Mouse (Mus musculus) intestine, postnatal 0 days (tissue): ENCODE data around the gene Nup214. TPM values are rescaled to one million over a fixed set of nuclear protein-coding genes. Genes with fewer than 3 reads are reported as not detected.

Experiments
- ATAC-seq: fragments of 200-750 bp; cut with Nextera tagmentation; 2 replicates; pipeline ENCODE4 v1.8.0; 2017; ENCODE audit warnings: mild to moderate bottlenecking, moderate TSS enrichment, moderate library complexity
- H3K27ac ChIP-seq: fragments of 300-500 bp; sonication (generic); 2 replicates; pipeline ENCODE4 v1.5.1; 2014; ENCODE audit warnings: mild to moderate bottlenecking, low read depth, low read length, moderate library complexity
- H3K27me3 ChIP-seq: fragments of 300-500 bp; sonication (generic); replicated peaks from 2 replicates; pipeline ENCODE4 v1.6.1; 2014; ENCODE audit warnings: low read length, mixed read lengths; ENCODE audit not compliant: control insufficient read depth, insufficient read depth
- H3K36me3 ChIP-seq: fragments of 300-500 bp; sonication (generic); 2 replicates; pipeline ENCODE4 v1.6.1; 2014; ENCODE audit warnings: mild to moderate bottlenecking, moderate library complexity; ENCODE audit not compliant: control insufficient read depth, insufficient read depth
- H3K4me1 ChIP-seq: fragments of 300-500 bp; sonication (generic); replicated peaks from 2 replicates; pipeline ENCODE4 v1.6.1; 2014; ENCODE audit warnings: antibody characterized with exemption, low read length, mixed read lengths; ENCODE audit not compliant: control insufficient read depth, insufficient read depth
- H3K4me2 ChIP-seq: fragments of 300-500 bp; sonication (generic); replicated peaks from 2 replicates; pipeline ENCODE4 v1.6.1; 2014; ENCODE audit warnings: low read depth, mild to moderate bottlenecking, moderate library complexity
- H3K4me3 ChIP-seq: fragments of 300-500 bp; sonication (generic); 2 replicates; pipeline ENCODE4 v1.5.1; 2014; ENCODE audit warnings: low read depth, low read length
- H3K9ac ChIP-seq: fragments of 300-500 bp; sonication (generic); 2 replicates; pipeline ENCODE4 v1.6.1; 2014; ENCODE audit warnings: mild to moderate bottlenecking, low read depth, low read length
- H3K9me3 ChIP-seq: fragments of 300-500 bp; sonication (generic); 2 replicates; pipeline ENCODE4 v1.6.1; 2016; ENCODE audit warnings: mixed run types; ENCODE audit not compliant: control insufficient read depth
- CTCF ChIP-seq: sonication (generic); IDR thresholded peaks from 2 replicates; pipeline ENCODE4 v1.5.1; 2016; ENCODE audit warnings: low read depth, mild to moderate bottlenecking, control low read depth, antibody characterized with exemption, moderate library complexity
- WGBS: fragments of 180-500 bp; shearing (Covaris S2); extraction: QIAGEN DNeasy Blood & Tissue Kit; methylation state at CpG from one replicate; pipeline ENCODE4 v1.1.7; 2014; 5-methylcytosine and 5-hydroxymethylcytosine counted together
- polyA plus RNA-seq: library from polyadenylated mRNA; unstranded; fragments of >200 nt; fragmentation: Nextera tagmentation; extraction: Ambion mirVana; gene quantifications from 2 replicates; pipeline ENCODE4 v1.2.1, GENCODE M21; 2015

The Nup214 gene
- polyA plus RNA-seq, 1 experiment from 2014 or later, result 31.3 TPM

DNA sequence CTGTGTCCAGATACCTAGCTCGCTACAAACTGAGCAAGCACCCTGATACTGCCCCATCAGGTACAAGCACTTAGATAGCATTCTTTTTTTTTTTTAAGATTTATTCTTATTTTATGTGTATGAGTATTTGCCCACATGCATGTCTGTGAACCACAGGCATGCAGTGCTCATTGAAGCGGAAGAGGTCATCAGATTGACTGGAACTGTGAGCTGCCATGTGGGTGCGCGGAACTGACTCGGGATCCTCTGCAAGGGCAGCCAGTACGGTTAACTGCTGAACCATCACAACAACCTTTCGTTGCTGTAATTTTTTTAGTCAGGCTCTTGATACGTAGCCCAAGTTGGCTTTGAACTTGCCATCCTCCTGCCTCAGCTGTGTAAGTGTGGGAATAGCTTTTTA lies 13.2 kb upstream of the Nup214 start:
- ATAC-seq, result no peak
- no peak overlapping the region for H3K4me2 ChIP-seq
- H3K4me1 ChIP-seq, result no peaks in the 10 kb centered on the region
- no peaks in the 10 kb centered on the region for H3K27me3 ChIP-seq
- no peak overlapping the region for H3K27ac ChIP-seq
- no peak overlapping the region for H3K9ac ChIP-seq
- no peaks in the 10 kb centered on the region for H3K9me3 ChIP-seq
- H3K4me3 ChIP-seq, result no peak overlapping the region
- no peak for TF ChIP-seq CTCF
- no peaks in the 10 kb centered on the region for H3K36me3 ChIP-seq
- 95% methylated on average over 8 of the region's 8 CpGs for WGBS

DNA sequence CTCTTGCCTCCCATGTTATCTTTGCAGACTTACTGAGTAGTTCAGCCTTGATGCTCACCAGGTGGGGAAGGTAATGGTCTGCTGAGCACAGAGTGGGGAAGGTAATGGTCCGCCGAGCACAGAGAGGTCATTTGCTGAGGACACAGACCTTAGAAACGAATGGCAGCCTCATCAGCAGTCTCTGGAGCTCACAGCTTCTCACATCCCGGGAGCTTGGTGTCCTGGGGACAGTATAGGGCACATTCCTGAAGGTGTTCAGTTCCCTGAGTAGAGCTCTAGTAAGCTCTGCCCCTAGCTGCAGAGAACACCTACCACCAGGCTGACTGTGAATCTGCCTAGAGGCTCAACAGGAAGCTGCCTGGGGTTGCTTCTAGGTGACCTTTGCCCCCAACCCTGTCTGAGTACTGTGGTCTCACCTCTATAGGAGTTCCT lies 12.4 kb upstream of the Nup214 start:
- no peaks in the 10 kb centered on the region for H3K27me3 ChIP-seq
- no peak overlapping the region for H3K9ac ChIP-seq
- TF ChIP-seq CTCF, result no peak; the same call in 1 of the 2 replicates
- peak overlapping the region; percentile 37; the same call in 1 of the 2 replicates for H3K4me2 ChIP-seq
- H3K4me3 ChIP-seq, result no peak overlapping the region
- no peak overlapping the region for H3K27ac ChIP-seq
- peak; percentile 71 for ATAC-seq
- 77% methylated on average over 4 of the region's 4 CpGs for WGBS
- H3K36me3 ChIP-seq, result no peaks in the 10 kb centered on the region
- H3K9me3 ChIP-seq, result no peaks in the 10 kb centered on the region
- H3K4me1 ChIP-seq, result no peaks in the 10 kb centered on the region

DNA sequence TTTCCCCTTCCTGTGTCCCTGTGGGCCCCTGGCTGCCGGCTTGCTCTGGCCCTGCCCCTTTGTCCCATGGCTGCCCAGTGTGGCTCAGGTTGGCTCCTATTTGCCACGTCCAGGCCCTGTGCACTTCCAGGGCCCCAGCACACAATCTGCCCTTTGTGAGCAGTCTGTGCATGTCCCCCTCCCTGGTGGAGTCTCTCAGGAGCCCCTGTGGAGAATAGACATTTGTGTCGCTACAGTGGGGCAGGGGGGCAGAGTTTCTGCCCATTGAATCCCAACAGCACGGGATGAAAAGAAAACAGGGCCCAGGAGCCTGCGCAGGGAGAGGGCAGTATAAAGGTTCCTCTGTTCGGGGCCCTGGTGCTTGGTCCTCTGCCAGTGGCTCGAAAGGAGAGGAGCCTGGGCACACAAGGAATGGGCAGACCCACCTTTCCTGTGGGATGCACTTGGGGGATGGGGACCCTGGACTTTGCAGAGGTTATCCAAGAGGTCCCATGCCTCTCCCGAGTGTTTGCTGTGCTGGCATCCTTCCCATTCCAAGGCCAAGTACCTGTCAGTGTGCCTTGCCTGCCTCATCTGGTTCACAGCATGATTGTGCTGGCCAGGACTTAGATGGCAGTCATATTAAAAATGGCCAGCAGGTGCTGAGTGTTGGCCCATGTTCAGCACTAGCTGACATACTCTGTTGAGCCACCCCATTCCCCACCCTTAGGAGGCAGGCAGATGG lies 11.6 kb upstream of the Nup214 start:
- H3K9ac ChIP-seq, result no peak overlapping the region
- no peaks in the 10 kb centered on the region for H3K27me3 ChIP-seq
- no peaks in the 10 kb centered on the region for H3K4me1 ChIP-seq
- ATAC-seq, result peak; percentile 46
- no peaks in the 10 kb centered on the region for H3K9me3 ChIP-seq
- H3K36me3 ChIP-seq, result no peaks in the 10 kb centered on the region
- 70% methylated on average over 8 of the region's 8 CpGs for WGBS
- H3K4me2 ChIP-seq, result peak overlapping the region; percentile 37
- peak; percentile 40 for TF ChIP-seq CTCF
- H3K4me3 ChIP-seq, result no peak overlapping the region
- H3K27ac ChIP-seq, result no peak overlapping the region

DNA sequence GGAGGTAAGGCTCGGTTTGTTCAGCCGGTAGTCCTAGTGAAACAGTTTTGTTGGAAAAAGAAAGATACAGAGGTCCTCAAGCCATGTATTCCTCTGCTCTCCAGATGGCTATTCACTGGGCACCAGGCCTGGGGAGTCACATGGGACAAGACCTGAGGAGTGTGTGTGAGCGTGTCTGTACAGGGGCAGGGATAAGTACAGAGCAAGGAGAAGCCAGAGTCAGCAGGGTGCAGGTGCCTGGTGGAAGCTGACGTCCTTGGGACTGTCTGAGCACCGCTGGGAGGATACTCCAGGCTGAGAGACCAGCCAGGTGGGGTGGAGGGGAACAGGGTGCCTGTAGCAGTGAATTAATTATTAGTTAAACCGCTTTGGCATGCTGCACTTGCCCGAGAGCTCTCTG lies 10.7 kb upstream of the Nup214 start:
- ATAC-seq, result no peak
- 77% methylated on average over 7 of the region's 7 CpGs for WGBS
- TF ChIP-seq CTCF, result no peak
- no peaks in the 10 kb centered on the region for H3K27me3 ChIP-seq
- no peak overlapping the region for H3K27ac ChIP-seq
- no peaks in the 10 kb centered on the region for H3K36me3 ChIP-seq
- H3K9ac ChIP-seq, result no peak overlapping the region
- H3K9me3 ChIP-seq, result no peaks in the 10 kb centered on the region
- no peak overlapping the region for H3K4me3 ChIP-seq
- H3K4me2 ChIP-seq, result no peak overlapping the region
- no peaks in the 10 kb centered on the region for H3K4me1 ChIP-seq

DNA sequence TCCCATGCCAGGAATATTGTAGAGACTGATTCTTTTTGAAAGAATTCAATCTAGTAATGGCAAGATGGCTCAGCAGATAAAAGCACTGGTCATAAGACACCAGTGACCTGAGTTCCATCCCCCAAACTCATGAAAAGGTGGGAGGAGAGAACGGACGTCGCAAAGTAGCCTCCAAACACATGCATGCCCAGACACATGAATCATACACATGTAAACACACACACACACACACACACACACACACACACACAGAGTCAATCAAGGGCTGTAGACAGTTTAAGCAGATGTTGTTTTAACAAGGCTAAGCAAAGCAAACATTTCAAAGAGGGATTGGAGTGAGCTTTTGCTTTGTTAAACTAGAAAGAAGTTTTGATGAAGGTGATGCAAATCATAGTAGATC lies 10.0 kb upstream of the Nup214 start:
- H3K4me3 ChIP-seq, result no peak overlapping the region
- H3K9me3 ChIP-seq, result no peaks in the 10 kb centered on the region
- TF ChIP-seq CTCF, result no peak
- WGBS, result 68% methylated on average over 3 of the region's 3 CpGs
- no peaks in the 10 kb centered on the region for H3K36me3 ChIP-seq
- no peak for ATAC-seq
- no peak overlapping the region for H3K27ac ChIP-seq
- no peak overlapping the region for H3K9ac ChIP-seq
- H3K27me3 ChIP-seq, result no peaks in the 10 kb centered on the region
- H3K4me2 ChIP-seq, result no peak overlapping the region
- no peaks in the 10 kb centered on the region for H3K4me1 ChIP-seq

DNA sequence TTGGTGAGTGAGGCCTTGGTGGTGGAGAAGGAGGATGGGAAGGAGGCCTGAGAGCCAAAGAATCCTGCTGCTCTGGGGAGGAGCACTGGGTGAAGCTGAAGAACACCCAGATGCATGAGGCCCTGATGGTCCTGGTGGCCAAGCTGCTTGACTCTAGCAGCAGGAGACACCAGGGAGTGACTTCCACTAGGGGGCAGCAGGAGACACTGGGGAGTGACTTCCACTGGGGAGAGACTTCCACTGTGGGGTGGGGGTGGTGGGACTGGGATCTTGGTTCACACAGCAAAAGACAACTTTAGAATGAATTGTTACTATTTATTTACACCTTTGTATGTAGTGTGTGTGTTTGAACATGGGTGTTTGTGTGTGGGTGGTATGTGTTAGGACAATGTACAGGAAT lies 9.1 kb upstream of the Nup214 start:
- H3K9me3 ChIP-seq, result no peaks in the 10 kb centered on the region
- H3K9ac ChIP-seq, result no peak overlapping the region
- H3K27me3 ChIP-seq, result no peaks in the 10 kb centered on the region
- no peaks in the 10 kb centered on the region for H3K36me3 ChIP-seq
- H3K27ac ChIP-seq, result no peak overlapping the region
- TF ChIP-seq CTCF, result peak; percentile 78
- no peak overlapping the region for H3K4me3 ChIP-seq
- no peaks in the 10 kb centered on the region for H3K4me1 ChIP-seq
- H3K4me2 ChIP-seq, result no peak overlapping the region
- no peak for ATAC-seq
